Mouse (Mus musculus): ENCODE measurements at regions not wholly inside any gene's neighbourhood (a gene's known extent, or its start where the extent isn't known, plus 50 kb on each side); places are given as distances from the start of the nearest gene placed in this dataset.

- DNase-seq (ENCODE audit: low spot score in 2 of 2), result no peak
Observed at GRCm38 (mm10) chr16:76725991-76726390, 287.5 kb upstream of the Usp25 start.

- DNase-seq (ENCODE audit: low spot score in 2 of 2), result no peak
Observed at GRCm38 (mm10) chr16:76725271-76725670, 288.2 kb upstream of the Usp25 start.

GRCm38 (mm10) chr16:76718809-76719208, 294.7 kb upstream of the Usp25 start:
- DNase-seq (ENCODE audit: low spot score in 2 of 2), result no peak

GRCm38 (mm10) chr16:76718147-76718546, 295.4 kb upstream of the Usp25 start:
- no peak for DNase-seq (ENCODE audit: low spot score in 2 of 2)

GRCm38 (mm10) chr16:76694913-76695312, 318.6 kb upstream of the Usp25 start:
- no peak for DNase-seq (ENCODE audit: low spot score in 2 of 2)

GRCm38 (mm10) chr16:76687735-76688447, 314.3 kb upstream of the Nrip1 start:
- no peak for DNase-seq (ENCODE audit: low spot score in 2 of 2)

- no peak for DNase-seq (ENCODE audit: low spot score in 2 of 2)
Observed at GRCm38 (mm10) chr16:76685562-76685961, 311.9 kb upstream of the Nrip1 start.

- no peak for DNase-seq (ENCODE audit: low spot score in 2 of 2)
Observed at GRCm38 (mm10) chr16:76680061-76680911, 306.7 kb upstream of the Nrip1 start.

GRCm38 (mm10) chr16:76678885-76679284, 305.3 kb upstream of the Nrip1 start:
- DNase-seq (ENCODE audit: low spot score in 2 of 2), result no peak

GRCm38 (mm10) chr16:76669795-76670194, 296.2 kb upstream of the Nrip1 start:
- DNase-seq (ENCODE audit: low spot score in 2 of 2), result no peak

GRCm38 (mm10) chr16:76667046-76667445, 293.4 kb upstream of the Nrip1 start:
- DNase-seq (ENCODE audit: low spot score in 2 of 2), result no peak

GRCm38 (mm10) chr16:76655106-76655505, 281.5 kb upstream of the Nrip1 start:
- DNase-seq (ENCODE audit: low spot score in 2 of 2), result no peak

GRCm38 (mm10) chr16:76644281-76644680, 270.7 kb upstream of the Nrip1 start:
- no peak for DNase-seq (ENCODE audit: low spot score in 2 of 2)

- DNase-seq (ENCODE audit: low spot score in 2 of 2), result no peak
Observed at GRCm38 (mm10) chr16:76643801-76644200, 270.2 kb upstream of the Nrip1 start.

GRCm38 (mm10) chr16:76635169-76635568, 261.5 kb upstream of the Nrip1 start:
- DNase-seq (ENCODE audit: low spot score in 2 of 2), result no peak

GRCm38 (mm10) chr16:76634196-76634698, 260.6 kb upstream of the Nrip1 start:
- DNase-seq (ENCODE audit: low spot score in 2 of 2), result no peak

- DNase-seq (ENCODE audit: low spot score in 2 of 2), result no peak
Observed at GRCm38 (mm10) chr16:76626142-76626541, 252.5 kb upstream of the Nrip1 start.

- no peak for DNase-seq (ENCODE audit: low spot score in 2 of 2)
Observed at GRCm38 (mm10) chr16:76621715-76622114, 248.1 kb upstream of the Nrip1 start.

- no peak for DNase-seq (ENCODE audit: low spot score in 2 of 2)
Observed at GRCm38 (mm10) chr16:76618295-76618694, 244.7 kb upstream of the Nrip1 start.

GRCm38 (mm10) chr16:76611061-76611460, 237.4 kb upstream of the Nrip1 start:
- DNase-seq (ENCODE audit: low spot score in 2 of 2), result no peak

GRCm38 (mm10) chr16:76604914-76605313, 231.3 kb upstream of the Nrip1 start:
- no peak for DNase-seq (ENCODE audit: low spot score in 2 of 2)

GRCm38 (mm10) chr16:76603846-76604258, 230.2 kb upstream of the Nrip1 start:
- DNase-seq (ENCODE audit: low spot score in 2 of 2), result no peak

Measured in adrenal gland, adult 18-20 months (tissue).